Mouse (Mus musculus) forebrain, embryonic 14.5 days (tissue): ENCODE results near the gene Sycp3. TPM values are rescaled to one million over a fixed set of nuclear protein-coding genes. Genes with fewer than 3 reads are reported as not detected.

ENCODE experiments used
- polyA plus RNA-seq: library from polyadenylated mRNA; unstranded; fragments of >200 nt; fragmentation: Nextera tagmentation; extraction: Ambion mirVana; gene quantifications from 2 replicates; pipeline ENCODE4 v1.2.1, GENCODE M21; 2014

Sycp3 gene
- polyA plus RNA-seq, 1 experiment from 2014 or later = not detected

Other genes starting within 250 kb of the Sycp3 start
- 0.44 and 0.84 TPM in 2 replicates for gene Dram1, start 80.5 kb upstream of the Sycp3 start, polyA plus RNA-seq
- gene Gnptab, start 80.4 kb upstream of the Sycp3 start, polyA plus RNA-seq = 9.8 and 11.9 TPM in 2 replicates
- 4.6 and 5.0 TPM in 2 replicates for gene Chpt1, start 44.5 kb downstream of the Sycp3 start, polyA plus RNA-seq
- gene Mybpc1, start 145.6 kb downstream of the Sycp3 start, polyA plus RNA-seq = 0.52 and 1.4 TPM in 2 replicates
- gene Spic, start 225.4 kb downstream of the Sycp3 start, polyA plus RNA-seq = 0.16 and 0.25 TPM in 2 replicates